Mouse (Mus musculus): ENCODE results near the gene Slc35a1.

Gene Slc35a1

DNA sequence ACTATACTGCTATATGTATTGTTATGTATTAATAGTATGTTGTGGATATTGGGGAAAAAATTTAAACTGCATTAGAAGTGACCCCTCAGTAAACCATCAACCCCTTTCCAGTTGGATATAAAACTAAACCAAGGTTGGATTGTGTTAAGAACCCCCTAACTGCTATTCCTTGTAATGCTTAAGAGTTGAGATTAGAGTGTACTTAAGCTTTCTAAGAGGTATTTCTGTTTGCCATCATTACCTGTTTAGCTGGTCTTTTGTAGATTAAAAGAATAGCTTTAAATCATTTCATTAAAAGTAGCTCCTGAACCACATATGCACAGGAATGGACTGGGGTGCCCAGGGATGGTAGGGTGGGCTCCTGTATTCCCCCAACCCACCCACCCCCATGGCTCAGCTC is 42.5 kb downstream of the Slc35a1 start:
- DNase-seq = no peak

DNA sequence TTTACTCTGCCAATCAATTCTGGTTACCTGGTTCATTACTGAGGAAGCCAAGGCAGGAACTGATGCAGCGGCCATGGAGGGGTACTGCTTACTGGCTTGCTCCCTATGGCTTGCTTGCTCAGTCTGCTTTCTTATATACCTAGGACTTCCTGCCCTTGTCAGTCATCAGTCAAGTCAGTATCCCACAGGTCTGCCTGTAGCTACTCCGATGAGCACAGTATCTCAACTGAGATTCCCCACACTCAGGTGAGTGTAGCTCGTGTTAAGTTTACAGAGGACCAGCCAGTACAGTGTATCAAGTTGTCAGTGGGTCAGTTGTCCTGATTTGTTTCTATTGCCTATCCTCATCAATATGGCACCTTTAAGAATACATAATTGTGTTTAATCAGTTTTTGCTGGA is 46.5 kb downstream of the Slc35a1 start:
- no peak for DNase-seq

DNA sequence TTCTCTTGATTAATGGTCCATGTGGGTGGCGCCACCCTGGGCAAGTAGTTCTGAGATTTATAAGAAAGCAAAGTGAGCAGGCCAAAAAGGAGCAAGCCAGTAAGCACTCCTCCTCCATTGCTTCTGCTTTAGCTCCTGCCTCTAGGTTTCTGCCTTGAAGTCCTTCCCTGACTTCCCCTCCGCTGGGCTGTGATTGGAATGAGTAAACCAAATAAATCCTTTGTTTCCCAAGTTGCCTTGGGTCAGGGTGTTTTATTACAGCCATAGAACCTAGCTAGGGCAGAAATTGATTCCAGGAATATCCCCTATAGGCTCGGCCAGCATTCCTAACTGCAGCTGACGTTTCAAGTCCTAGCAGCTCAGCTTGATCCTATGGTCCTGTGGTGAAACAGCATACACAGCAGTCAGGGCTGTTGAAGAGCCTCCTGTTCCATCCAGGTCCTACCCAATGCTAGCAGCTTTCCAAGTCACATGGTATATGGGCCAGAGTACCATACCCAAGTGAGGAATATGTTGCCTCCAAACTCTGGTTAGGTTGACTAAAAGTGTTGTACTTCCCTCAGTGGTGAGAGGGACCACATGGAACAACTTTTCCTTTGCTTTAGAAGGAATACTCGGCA is 47.4 kb downstream of the Slc35a1 start:
- DNase-seq = no peak

DNA sequence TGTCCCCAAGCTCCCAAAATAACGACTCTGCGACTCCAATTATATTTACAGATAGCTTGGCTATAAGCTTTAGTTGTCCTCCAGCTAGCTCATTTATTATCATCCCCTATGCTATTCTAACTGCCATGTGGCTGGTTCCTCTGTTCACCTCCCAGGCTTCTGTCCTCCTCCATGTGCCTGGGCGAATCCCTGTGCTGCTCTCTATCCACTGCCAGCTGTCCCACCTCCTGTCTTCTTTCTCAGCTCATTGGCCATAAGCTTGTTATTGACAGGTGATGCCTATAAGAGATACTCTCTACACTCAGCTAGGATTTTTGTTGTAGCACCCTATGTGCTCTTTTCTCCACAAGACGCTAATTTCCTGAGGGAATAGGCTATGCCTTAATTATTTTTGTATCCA is 49.4 kb downstream of the Slc35a1 start:
- no peak for DNase-seq

DNA sequence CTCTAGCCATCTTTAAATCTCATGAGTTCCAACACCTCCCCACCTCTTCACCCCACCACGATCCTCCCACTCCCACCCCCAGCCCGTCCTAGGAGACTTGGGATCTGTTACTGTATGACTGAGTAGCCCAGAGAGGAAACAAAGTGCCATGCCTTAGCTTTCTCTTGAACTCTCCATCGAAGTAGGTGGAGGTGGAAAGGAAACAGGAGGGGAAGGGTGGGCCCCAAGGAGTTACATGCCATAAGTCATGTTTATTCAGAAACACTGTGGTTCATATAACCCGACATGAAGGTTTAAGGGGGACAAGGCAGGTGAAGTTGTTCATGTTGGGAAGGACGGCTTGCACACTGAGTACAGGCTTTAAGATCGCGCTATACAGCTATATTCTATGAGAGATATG is 49.9 kb downstream of the Slc35a1 start:
- DNase-seq = no peak

DNA sequence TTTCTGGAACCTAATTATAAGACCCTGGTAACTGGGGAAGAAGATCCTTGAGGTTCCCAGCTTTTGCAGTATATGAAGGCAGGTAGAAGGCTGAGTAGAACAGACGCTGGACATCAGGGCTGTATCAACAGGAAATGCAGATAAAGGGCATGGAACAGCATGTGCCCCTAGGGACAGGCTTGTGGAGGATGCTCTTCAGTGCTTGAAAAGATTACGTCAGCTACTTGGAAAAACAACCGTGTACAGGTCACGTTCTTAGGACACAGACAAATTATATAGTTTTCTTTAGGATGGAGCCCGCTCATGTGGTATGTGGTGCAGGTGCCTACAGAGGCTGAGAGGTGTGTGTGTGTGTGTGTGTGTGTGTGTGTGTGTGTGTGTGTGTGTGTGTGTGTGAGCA is 51.2 kb downstream of the Slc35a1 start:
- no peak for DNase-seq

DNA sequence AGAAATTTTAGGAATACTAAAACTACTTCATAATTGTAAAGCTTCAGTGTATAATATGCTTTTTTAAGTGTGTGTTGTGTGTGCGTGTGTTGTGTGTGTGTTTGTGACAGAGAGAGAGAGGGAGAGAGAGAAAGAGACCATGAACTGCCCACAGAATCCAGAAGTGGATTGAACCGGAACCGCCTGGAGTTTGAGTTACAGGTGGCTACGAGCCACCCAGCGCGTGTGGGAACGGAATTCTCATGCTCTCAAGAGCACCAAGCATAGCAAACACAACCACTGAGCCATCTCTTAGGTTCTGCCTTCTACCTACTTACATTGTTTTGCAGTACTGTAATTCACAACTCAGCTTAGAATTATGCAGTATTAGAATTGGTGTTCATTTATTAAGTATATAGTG is 53.1 kb downstream of the Slc35a1 start:
- peak; percentile 34 to 63 for DNase-seq

DNA sequence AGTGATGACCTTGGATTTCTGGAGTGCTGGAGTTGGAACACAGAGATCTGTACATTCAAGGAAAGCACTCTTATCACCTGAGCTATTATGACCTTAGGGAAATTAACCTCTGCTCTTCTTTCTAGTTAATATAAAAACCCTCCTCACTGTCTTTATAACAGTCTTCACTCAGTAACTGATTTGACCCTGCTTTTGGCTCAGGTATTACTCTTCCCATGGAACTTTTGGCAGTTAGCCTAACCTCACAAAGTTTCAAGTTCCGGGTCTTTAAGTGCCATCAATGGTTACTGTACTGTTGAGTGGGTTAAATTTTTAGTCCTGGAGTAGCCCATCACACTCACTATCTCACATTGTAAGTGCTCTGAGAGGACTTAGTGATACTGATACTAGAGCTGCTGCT is 57.3 kb downstream of the Slc35a1 start:
- DNase-seq = no peak

DNA sequence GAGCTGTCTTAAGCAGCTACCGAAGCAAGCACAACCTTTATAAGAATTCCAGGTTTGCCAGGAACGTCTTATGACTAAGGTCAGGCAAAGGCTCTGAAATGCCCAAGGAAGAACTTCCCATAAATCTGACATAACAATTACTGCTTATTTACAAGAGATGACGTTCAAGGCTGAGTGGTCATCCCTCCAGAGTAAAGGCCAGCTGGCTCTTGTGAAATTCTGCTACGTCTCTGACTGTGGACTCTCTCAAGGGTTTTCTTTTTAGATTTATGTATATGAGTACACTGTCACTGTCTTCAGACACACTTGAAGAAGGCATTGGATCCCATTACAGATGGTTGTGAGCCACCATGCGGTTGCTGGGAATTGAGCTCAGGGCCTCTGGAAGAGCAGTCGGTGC is 60.8 kb downstream of the Slc35a1 start:
- no peak for DNase-seq

DNA sequence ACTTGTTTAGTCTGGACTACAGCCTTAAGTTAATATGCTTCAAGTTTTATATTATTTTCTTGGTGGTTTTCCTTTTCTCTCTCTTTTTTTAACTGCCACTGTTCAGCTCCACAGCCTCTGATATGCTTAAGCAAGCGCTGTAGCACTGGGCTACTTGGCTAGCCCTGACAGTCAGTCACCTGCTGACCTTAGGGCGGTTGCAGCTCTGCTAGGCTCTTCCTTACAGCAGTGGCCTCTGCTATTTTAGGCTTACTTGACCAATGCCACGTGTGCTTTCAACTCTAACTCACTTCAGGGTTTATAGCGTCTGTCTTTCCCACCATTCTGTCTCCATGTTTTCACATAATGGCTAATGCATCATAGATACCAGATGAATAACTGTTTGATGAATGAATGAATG is 61.7 kb downstream of the Slc35a1 start:
- no peak for DNase-seq

DNA sequence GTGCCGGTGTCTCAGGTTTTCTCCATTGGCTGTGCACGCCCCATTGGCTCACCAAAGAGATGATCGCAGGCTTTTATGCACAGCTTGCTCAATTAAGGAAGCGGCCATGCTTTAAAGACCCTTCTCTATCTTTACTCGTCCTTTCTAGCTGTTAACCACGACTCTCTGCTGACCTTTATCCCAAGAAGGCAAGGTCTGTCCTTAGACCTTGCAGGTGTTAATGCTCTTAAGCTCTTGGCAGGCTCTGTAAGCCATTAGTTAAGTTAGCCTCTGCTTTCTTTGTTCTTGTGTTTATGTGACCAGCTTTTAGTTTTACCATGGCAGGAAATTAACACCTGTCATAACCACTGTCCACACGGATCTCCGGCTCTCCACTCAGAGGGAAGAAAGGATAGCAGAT is 71.1 kb downstream of the Slc35a1 start:
- DNase-seq = peak in 1 of 2 experiments; percentile 9

DNA sequence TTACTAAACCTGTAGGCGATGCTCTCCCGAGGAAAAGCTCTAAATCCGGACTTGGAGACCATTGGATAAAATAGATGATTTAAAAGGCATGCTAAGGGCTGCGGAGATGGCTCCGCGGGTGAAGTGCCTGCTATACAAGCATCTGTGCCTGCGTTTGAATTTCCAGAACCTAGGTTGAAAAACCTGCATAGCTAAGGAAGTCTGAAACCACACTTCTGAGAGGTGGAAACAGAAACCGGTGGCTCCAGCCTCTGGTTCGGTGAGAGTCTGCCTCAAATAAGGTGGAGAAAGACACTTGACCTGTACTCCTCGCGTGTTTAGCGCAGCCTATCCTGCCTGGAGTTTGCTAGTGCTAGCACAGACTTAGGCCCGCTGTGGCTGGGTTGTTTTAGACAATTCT is 71.9 kb downstream of the Slc35a1 start:
- peak; percentile 15 to 43 for DNase-seq

DNA sequence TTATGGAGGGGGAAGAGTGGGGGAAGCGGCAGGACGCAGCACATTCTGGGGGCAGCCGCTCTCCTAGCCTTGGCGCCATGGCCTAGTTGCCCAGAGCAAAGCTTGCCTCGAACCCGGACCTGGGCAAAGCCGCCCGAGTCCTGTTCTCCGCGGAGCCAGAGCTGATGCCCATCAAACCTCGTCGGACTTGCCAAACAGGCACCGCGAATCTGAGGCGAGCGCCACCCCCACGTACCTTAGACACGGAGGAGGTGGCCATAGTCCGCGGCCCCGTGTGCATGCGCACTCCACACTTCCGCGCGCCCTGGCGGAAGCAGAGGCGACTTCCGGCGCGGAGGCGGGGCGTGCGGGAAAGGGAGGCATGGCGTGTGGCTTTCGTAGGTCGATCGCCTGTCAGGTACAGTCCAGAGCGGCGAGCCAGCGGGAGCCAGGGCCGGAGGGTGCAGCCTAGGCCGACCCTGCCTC is 72.6 kb downstream of the Slc35a1 start, which contains the start of the genes Orc3 and Rars2:
TSS of gene Orc3 (minus strand) at position 315 of the 465 bp plus-strand sequence.
TSS of gene Rars2 (plus strand) at position 328 of the 465 bp plus-strand sequence.
- DNase-seq = peak; percentile 92 to 97

DNA sequence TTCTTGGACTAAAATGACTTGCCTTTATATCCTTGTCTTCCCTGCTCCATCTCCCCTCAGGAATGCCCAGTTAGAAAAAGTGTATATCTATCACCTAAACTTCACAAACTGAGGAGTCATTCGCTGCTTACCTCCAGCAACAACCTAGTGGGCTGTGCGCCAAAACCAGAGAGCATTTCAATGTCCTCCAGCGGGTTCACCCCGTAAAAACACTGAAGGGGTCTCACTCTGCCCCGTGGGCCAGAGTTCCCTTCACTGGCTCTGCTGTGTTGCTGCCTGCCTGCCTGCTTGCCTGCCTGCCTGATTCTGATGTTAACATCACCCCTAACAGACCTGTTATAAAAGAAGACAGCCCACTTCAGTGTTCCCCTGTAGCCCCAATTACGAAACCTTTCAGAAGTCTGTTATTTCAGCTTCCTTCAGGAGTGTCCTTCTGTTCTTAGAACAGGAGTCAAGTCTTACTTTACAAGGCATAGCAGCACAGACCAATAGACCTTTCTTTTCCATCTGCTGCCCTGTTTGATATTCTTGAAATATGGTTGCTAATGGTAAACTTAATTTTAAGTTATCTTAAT is 73.6 kb downstream of the Slc35a1 start:
- peak; percentile 65 to 82 for DNase-seq
